Comparison of ENCODE assay signal across 19 mouse cellular contexts in the genomic region with DNA sequence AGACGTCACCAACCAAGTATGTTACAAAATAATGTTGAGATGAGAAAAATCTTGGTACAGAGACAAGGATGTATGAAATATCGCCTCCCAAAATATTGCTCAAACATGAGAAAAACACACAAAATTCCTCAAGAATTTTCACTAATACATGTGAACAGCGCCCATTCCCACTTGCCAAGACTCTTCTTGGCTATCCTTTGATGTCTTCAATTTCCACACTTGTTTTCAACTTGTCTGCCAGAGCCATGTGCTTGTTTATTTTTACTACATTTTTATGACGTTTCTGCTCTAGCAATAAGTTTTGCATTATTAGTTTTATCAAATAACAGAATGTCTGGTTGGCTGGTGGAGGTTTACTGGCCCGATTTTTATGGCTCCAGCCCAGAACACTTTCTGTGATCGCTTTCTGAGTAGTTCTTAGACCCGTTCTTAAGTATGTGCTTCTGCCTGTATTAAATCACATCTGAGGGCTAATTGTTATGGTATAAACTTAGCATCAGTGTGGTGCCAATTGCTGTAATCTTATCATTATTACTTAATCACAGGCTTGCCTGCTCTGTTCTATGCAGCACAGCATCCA.
DNase-seq lines count a peak whose midpoint lies in the region; ATAC-seq and TF ChIP-seq lines count a peak whose summit lies in the region.
"Had no signal": no experiment of that assay in that cellular context is flagged by ENCODE, and none has a peak within 500 bp of the region (broad histone marks: within the 10 kb centered on the region; RNA-seq: fewer than 3 reads in every experiment).

No protein-coding gene starts in this region.

- H3K4me3 ChIP-seq in forebrain, embryonic 14.5 days (ENCODE audit: low read depth, low read length) = no peak overlapping the region
- H3K4me3 ChIP-seq in forebrain, embryonic 11.5 days (ENCODE audit: low read depth, low read length) = no peak overlapping the region
- no peak overlapping the region for H3K4me3 ChIP-seq in lung, embryonic 14.5 days (ENCODE audit: low read depth, low read length)
- H3K4me3 ChIP-seq: embryonic facial prominence, embryonic 13.5 days; gastrocnemius, adult 2 months; heart, embryonic 12.5 days; hindbrain, embryonic 15.5 days had no signal

- TF ChIP-seq CTCF in lung, embryonic 14.5 days (IDR thresholded peaks at IDR 0.05; ENCODE audit: low read depth) = no peak

- no peak overlapping the region for H3K4me2 ChIP-seq in forebrain, embryonic 14.5 days (ENCODE audit: low read length)
- H3K4me2 ChIP-seq in forebrain, embryonic 11.5 days (ENCODE audit: low read depth, low read length, severe bottlenecking) = no peak overlapping the region
- H3K4me2 ChIP-seq in lung, embryonic 14.5 days = no peak overlapping the region
- H3K4me2 ChIP-seq: embryonic facial prominence, embryonic 13.5 days; heart, embryonic 12.5 days; hindbrain, embryonic 15.5 days had no signal

- no peak overlapping the region for H3K27ac ChIP-seq in forebrain, embryonic 14.5 days (ENCODE audit: low read depth, low read length)
- no peak overlapping the region for H3K27ac ChIP-seq in forebrain, embryonic 11.5 days (ENCODE audit: low read depth, low read length)
- H3K27ac ChIP-seq in lung, embryonic 14.5 days (ENCODE audit: low read depth) = no peak overlapping the region
- H3K27ac ChIP-seq: embryonic facial prominence, embryonic 13.5 days; gastrocnemius, adult 2 months; hindbrain, embryonic 15.5 days had no signal

- H3K27me3 ChIP-seq in forebrain, embryonic 14.5 days (replicated peaks; ENCODE audit: control insufficient read depth, insufficient read depth, low read length) = no peaks in the 10 kb centered on the region
- no peaks in the 10 kb centered on the region for H3K27me3 ChIP-seq in forebrain, embryonic 11.5 days (ENCODE audit: control insufficient read depth, insufficient read depth, low read length)
- no peaks in the 10 kb centered on the region for H3K27me3 ChIP-seq in lung, embryonic 14.5 days (ENCODE audit: insufficient read depth, low read length)
- H3K27me3 ChIP-seq: embryonic facial prominence, embryonic 13.5 days; heart, embryonic 12.5 days; hindbrain, embryonic 15.5 days had no signal

- peaks cover 6% of the 10 kb centered on the region for H3K4me1 ChIP-seq in forebrain, embryonic 14.5 days (ENCODE audit: control insufficient read depth, insufficient read depth, low read length)
- H3K4me1 ChIP-seq in forebrain, embryonic 11.5 days (replicated peaks; ENCODE audit: control insufficient read depth, insufficient read depth, low read length) = no peaks in the 10 kb centered on the region
- no peaks in the 10 kb centered on the region for H3K4me1 ChIP-seq in lung, embryonic 14.5 days (ENCODE audit: insufficient read depth)

- H3K9ac ChIP-seq in forebrain, embryonic 14.5 days (ENCODE audit: low read length) = no peak overlapping the region
- H3K9ac ChIP-seq in forebrain, embryonic 11.5 days (ENCODE audit: low read length) = no peak overlapping the region
- H3K9ac ChIP-seq in lung, embryonic 14.5 days = no peak overlapping the region
- H3K9ac ChIP-seq: embryonic facial prominence, embryonic 13.5 days; heart, embryonic 12.5 days; hindbrain, embryonic 15.5 days had no signal

- no peaks in the 10 kb centered on the region for H3K36me3 ChIP-seq in forebrain, embryonic 14.5 days (ENCODE audit: control insufficient read depth, insufficient read depth, low read length)
- H3K36me3 ChIP-seq in forebrain, embryonic 11.5 days (ENCODE audit: control insufficient read depth, insufficient read depth, low read length) = no peaks in the 10 kb centered on the region
- no peaks in the 10 kb centered on the region for H3K36me3 ChIP-seq in lung, embryonic 14.5 days (ENCODE audit: insufficient read depth)
- H3K36me3 ChIP-seq: embryonic facial prominence, embryonic 13.5 days; G1E; heart, embryonic 12.5 days; hindbrain, embryonic 15.5 days had no signal

- peak; percentile 25; the same call in 1 of the 2 replicates for ATAC-seq in forebrain, embryonic 14.5 days
- ATAC-seq in forebrain, embryonic 11.5 days (replicated peaks; ENCODE audit: low FRiP score) = no peak
- peak; percentile 14; the same call in 1 of the 2 replicates for ATAC-seq in lung, embryonic 14.5 days (ENCODE audit: insufficient read depth)
- ATAC-seq: CD4-positive, CD25-positive, alpha-beta regulatory T cell, adult 4 months had no signal

- WGBS in forebrain, embryonic 14.5 days = 80% methylated on average over 7 of the region's 7 CpGs
- WGBS in forebrain, embryonic 11.5 days = 92% methylated on average over 7 of the region's 7 CpGs
- 54% methylated on average over 7 of the region's 7 CpGs for WGBS in lung, embryonic 14.5 days

- no peaks in the 10 kb centered on the region for H3K9me3 ChIP-seq in forebrain, embryonic 14.5 days (replicated peaks; ENCODE audit: control insufficient read depth, low read length)
- no peaks in the 10 kb centered on the region for H3K9me3 ChIP-seq in forebrain, embryonic 11.5 days (ENCODE audit: control insufficient read depth, low read length)
- H3K9me3 ChIP-seq in lung, embryonic 14.5 days (ENCODE audit: low read depth, low read length) = no peaks in the 10 kb centered on the region
- H3K9me3 ChIP-seq: embryonic facial prominence, embryonic 13.5 days; G1E; heart, embryonic 12.5 days; hindbrain, embryonic 15.5 days had no signal

- DNase-seq in forebrain, embryonic 14.5 days (ENCODE audit: low spot score) = peak; percentile 73
- no peak for DNase-seq in forebrain, embryonic 11.5 days (ENCODE audit: low spot score)
- peak; percentile 45 for DNase-seq in lung, embryonic 14.5 days
- DNase-seq in lung, postnatal 36 days = no peak
- peak; percentile 25 for DNase-seq in lung, postnatal 10 days
- DNase-seq in lung, postnatal 14 days = no peak
- no peak for DNase-seq in right cerebral cortex, postnatal 14 days
- DNase-seq: adrenal gland, postnatal 10 days; B cell, adult 2 months; cerebellum, adult 11-12 months; cerebellum, adult 9-11 months; cerebellum, postnatal 36 days; gastrocnemius, adult 2 months; gastrocnemius, postnatal 25 days had no signal

Comparison
In these comparisons a context has a peak if more than half of its experiments do, and no peak if none do; other contexts are left out.
1. DNase-seq: peak in forebrain, embryonic 14.5 days (single experiment), lung, embryonic 14.5 days (single experiment) and lung, postnatal 10 days (single experiment); none in forebrain, embryonic 11.5 days (single experiment), lung, postnatal 36 days (single experiment), lung, postnatal 14 days (single experiment) and right cerebral cortex, postnatal 14 days (single experiment).